Mouse (Mus musculus): ENCODE measurements around the gene Piwil4.
A peak's percentile ranks its signal among the peaks of the same experiment; 100 is the strongest.

The Piwil4 gene

DNA sequence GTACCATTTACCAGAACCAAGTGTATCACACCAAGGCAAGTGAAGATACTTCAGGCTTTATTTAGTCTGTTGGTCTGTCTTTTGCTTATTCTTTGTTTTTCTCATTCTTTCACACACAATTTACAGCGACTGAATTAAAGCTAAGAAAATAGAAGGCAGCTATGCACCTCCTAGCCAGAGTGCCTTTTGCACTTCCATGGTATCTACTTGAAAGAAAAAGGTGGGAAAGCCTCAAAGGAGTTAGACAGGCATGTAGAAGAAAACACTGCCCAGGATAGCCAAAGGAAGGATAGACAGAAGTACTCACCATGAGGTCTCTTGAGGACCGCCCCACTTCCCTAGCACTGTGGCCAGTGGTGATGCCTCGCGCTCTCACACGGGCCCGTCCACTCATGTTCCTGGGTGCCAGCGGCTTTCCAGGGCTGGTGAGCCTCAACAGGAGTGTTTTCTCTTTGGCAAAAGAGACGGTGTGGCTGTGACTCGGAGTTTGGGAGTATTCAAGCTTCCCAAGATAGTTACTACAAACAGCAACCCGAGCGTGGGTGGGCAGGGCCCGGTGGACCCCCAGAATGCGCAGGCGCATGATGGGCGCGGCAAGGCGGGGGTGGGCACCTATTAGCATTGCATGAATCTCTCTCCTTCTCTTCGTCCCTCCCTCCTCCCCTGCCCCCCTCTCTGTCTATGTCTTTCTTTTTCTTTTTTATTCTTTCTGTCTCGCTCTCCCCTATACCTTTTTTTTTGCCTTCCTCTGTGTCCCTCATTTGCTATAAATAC, at the start of gene Piwil4:
Gene Piwil4, minus strand, starts transcription at position 583 of the 774 bp plus-strand sequence.
- ATAC-seq (ENCODE audit: insufficient number of reproducible peaks, low FRiP score, low TSS enrichment): no peak

DNA sequence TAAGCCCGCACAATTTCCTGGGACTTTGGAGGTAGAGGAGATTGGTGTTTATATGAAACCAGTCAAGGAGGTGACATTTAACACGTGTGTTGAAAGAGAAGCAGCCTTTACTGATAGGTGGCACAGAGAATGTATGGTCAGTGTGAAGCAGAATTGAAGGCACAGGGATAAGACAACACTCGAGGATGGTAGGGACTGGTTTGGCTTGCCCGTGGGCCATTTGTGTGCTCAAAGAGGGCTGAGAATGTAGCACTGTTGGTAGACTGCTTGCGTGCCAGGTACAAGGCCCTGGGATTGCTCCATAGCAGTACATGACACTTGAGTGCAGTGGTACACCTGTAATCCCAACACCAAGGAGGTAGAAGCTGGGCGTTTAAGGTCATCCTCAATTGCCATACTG, 46.8 kb upstream of the Piwil4 start:
- ATAC-seq (ENCODE audit: insufficient number of reproducible peaks, low FRiP score, low TSS enrichment): no peak

DNA sequence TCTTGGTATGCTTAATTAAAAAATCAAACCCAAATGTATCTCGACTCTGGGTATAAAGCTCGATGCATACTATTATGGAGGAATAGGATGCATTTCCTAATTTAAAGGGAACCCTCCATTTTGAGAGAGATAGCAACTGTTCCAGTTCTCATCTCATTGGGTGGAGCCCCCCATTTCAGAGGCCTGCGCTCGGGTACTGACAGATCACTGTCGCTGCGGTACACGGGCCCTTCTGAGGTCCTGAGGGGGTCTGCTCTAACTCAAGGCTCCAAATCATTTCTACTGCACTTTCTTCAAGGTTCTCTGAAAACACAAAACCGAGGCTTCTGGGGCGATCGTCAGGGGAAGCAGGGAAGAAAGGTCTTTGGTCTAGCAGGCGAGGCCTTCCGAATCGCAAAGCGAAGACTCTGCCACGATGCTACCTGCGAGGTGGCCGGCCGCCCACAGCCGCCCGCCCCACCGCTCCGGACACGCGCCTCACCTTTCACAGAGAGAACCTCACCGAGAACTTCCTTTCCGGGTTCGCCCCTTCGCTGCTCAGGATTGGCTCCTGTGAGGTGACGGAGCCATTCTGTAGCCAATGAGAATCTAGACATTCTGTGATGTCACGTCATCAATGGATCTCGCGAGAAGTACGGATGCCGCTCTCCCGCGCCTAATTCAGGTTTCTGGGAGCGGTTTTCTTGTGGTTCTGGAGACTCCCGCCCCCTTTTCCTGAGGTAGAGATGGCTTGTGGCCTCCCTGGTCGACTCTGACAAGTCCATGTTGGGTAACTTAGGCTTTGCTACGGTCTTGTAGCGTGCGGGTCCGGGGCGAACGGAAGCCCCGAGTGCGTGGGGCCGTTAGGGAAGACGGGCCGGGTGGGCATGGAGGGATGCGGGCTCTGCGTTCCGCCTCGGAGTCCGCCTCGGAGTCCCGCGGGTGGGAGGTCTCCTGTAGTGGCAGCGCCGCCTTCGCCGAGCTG, 43.8 kb upstream of the Piwil4 start, which contains the start of the genes Mre11a and Ankrd49:
Gene Mre11a, plus strand, starts transcription at position 616 of the 964 bp plus-strand sequence.
Gene Ankrd49, minus strand, starts transcription at position 818 of the 964 bp plus-strand sequence.
- peak; percentile 100 for ATAC-seq (ENCODE audit: insufficient number of reproducible peaks, low FRiP score, low TSS enrichment)

DNA sequence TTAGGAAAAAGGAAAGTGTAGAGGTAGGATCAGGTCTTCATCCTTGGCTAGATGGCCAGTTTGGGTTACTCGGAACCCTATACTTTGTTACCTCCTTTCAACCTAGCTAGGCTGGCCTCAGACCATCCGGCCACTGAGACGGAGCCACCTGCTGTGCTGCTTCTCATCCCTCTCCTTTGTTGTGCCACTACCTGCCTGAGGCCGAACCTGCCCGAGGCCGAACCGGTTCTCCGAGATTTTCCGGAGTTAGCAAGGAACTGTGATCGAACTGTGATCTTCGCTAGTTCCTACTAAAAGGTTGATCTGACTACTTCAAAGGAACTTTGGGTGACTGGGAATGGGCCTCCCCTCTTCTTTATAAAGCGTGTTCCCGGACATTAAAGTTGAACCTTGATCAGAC, 37.8 kb upstream of the Piwil4 start:
- no peak for ATAC-seq (ENCODE audit: insufficient number of reproducible peaks, low FRiP score, low TSS enrichment)

- no peak for ATAC-seq (ENCODE audit: insufficient number of reproducible peaks, low FRiP score, low TSS enrichment)
Observed at GRCm38 (mm10) chr9:14773813-14774212, 33.3 kb upstream of the Piwil4 start.

- ATAC-seq (ENCODE audit: insufficient number of reproducible peaks, low FRiP score, low TSS enrichment): no peak
Observed at GRCm38 (mm10) chr9:14772074-14772473, 31.5 kb upstream of the Piwil4 start.

DNA sequence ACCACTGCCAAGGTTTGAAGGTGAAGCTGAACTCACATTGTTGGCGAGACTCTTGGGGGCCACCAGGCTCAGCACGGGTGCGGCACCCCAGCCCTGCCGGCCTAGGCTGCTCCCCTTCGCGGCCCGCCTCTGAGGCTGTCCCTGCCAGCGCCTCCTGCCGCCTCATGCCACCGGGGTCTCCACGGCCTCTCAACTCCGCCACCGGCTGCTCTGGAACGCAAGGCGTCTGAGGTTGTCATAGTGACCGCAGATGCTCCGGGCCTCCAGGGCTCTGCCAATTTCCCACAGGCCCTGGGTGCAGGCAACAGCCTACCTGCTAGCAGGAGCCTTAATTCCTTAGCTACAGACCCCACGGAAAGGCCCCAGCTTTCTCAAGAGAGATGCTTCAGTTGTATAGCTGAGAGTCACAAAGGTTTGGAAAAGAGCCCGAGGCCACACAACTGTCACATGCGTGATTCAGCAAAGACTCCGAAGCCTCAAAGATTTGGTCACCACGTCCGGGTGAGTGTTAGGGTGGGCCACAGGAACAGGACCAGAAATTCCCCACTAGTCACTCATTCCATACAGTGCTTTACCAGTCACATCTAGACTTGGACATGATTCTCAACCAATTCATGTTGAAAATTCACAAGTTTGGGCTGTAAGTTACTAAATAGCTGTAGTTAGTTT, 30.4 kb upstream of the Piwil4 start, which contains the start of gene 1700012B09Rik:
Gene 1700012B09Rik, minus strand, starts transcription at position 228 of the 669 bp plus-strand sequence.
- no peak for ATAC-seq (ENCODE audit: insufficient number of reproducible peaks, low FRiP score, low TSS enrichment)

DNA sequence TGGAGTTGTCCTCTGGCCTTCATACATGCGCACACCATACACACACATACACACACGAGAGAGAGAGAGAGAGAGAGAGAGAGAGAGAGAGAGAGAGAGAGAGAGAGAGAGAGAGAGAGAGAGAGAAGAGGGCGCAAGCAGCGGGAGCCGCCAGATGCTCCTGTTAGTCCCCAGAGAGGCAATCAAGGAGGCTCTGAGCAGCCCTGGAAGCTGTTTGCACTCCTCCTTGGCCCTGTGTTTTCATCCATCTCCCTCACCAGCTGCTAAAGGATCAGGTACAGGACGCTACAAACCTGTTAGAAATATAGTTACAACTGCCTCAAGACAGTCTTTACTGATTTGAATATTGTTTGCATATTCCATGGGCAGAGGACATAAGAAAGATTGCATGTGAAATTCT, 29.3 kb upstream of the Piwil4 start:
- ATAC-seq (ENCODE audit: insufficient number of reproducible peaks, low FRiP score, low TSS enrichment): no peak

- ATAC-seq (ENCODE audit: insufficient number of reproducible peaks, low FRiP score, low TSS enrichment): no peak
Observed at GRCm38 (mm10) chr9:14764765-14765164, 24.2 kb upstream of the Piwil4 start.

- ATAC-seq (ENCODE audit: insufficient number of reproducible peaks, low FRiP score, low TSS enrichment): no peak
Observed at GRCm38 (mm10) chr9:14759261-14759660, 18.7 kb upstream of the Piwil4 start.

DNA sequence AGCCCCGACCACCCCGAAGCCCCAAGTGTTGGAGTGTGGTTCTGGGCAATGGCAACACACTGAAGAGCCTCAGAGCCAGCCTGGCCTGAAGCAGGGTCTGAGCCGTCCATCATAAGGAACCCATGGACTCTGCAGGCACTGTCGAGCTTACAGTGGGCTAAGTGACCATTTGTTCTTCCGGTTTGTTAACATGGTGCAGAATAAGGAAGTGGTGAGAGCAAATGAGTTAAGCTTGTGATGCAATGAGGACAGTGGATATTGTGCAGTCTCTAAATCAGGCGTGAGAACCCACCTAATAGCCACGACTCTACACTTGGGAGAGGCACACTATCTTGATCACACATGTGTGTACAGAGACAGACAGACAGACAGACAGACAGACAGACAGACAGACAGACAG, 18.1 kb upstream of the Piwil4 start:
- ATAC-seq (ENCODE audit: insufficient number of reproducible peaks, low FRiP score, low TSS enrichment): no peak

- ATAC-seq (ENCODE audit: insufficient number of reproducible peaks, low FRiP score, low TSS enrichment): no peak
Observed at GRCm38 (mm10) chr9:14754469-14754868, 13.9 kb upstream of the Piwil4 start.

- no peak for ATAC-seq (ENCODE audit: insufficient number of reproducible peaks, low FRiP score, low TSS enrichment)
Observed at GRCm38 (mm10) chr9:14753947-14754346, 13.4 kb upstream of the Piwil4 start.

- no peak for ATAC-seq (ENCODE audit: insufficient number of reproducible peaks, low FRiP score, low TSS enrichment)
Observed at GRCm38 (mm10) chr9:14752001-14752522, 11.5 kb upstream of the Piwil4 start, which contains the start of gene Fut4. Gene Fut4 (minus strand): TSS chr9:14752393.

GRCm38 (mm10) chr9:14751503-14752000, 11.0 kb upstream of the Piwil4 start:
- 0 out of 2 replicates have a peak, but pooled peaks have one; percentile 15 for ATAC-seq (ENCODE audit: insufficient number of reproducible peaks, low FRiP score, low TSS enrichment)

GRCm38 (mm10) chr9:14750901-14751502, 10.5 kb upstream of the Piwil4 start:
- ATAC-seq (ENCODE audit: insufficient number of reproducible peaks, low FRiP score, low TSS enrichment): no peak

DNA sequence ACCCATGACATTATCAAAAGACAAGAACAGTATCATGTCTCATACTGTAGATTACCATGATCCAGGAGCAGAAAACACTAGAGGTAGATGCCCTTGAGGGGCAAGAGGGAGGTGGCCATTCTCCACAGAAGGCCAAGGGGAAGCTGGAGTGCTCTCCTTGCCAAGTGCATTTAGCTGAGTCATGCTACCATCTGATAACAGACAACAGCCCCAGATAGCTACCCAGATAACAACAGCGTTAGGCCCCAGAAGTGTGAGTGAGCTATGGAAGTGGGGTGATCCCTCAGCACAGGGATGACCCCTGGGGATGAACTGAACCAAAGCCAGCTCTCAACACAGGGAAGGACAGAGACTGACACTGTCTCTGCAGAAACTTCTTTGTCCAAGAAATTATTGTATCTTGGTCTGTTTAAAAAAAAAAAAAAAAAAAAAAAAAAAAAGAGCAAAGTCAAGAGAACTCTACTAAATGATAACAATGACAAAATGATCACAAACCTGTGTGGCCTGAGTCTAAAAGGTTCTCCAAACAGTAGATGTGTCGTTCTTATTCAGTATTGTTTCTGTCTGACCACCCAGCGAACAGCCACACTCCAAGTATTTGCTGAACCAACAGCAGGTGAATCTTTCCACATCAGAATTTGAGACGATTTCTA, 909 bp downstream of the Piwil4 start:
- no peak for ATAC-seq (ENCODE audit: insufficient number of reproducible peaks, low FRiP score, low TSS enrichment)

GRCm38 (mm10) chr9:14730941-14731541, 9.5 kb downstream of the Piwil4 start:
- ATAC-seq (ENCODE audit: insufficient number of reproducible peaks, low FRiP score, low TSS enrichment): no peak

GRCm38 (mm10) chr9:14728365-14728764, 12.2 kb downstream of the Piwil4 start:
- ATAC-seq (ENCODE audit: insufficient number of reproducible peaks, low FRiP score, low TSS enrichment): no peak
